Mouse (Mus musculus): ENCODE results near the gene Sik1. TPM values are rescaled to one million over a fixed set of nuclear protein-coding genes. Genes with fewer than 3 reads are reported as not detected.
A peak's percentile ranks its signal among the peaks of the same experiment; 100 is the strongest.

Sik1 gene
- polyA plus RNA-seq, 1 experiment from 2014 or later: 16.5 TPM

- no peak for ATAC-seq (ENCODE audit: low FRiP score)
- Histone ChIP-seq H3K27me3 (no peaks in the 10 kb centered on the region), H3K9me3 (replicated peaks) (no peaks in the 10 kb centered on the region), H3K4me3 (no peak overlapping the region), H3K4me2 (replicated peaks) (no peak overlapping the region), H3K27ac (no peak overlapping the region), H3K36me3 (peaks cover 56% of the 10 kb centered on the region), H3K9ac (no peak overlapping the region), H3K4me1 (peaks cover 27% of the 10 kb centered on the region)
- 90% methylated on average over 17 of the region's 17 CpGs for WGBS
Measured at GRCm38 (mm10) chr17:31850457-31850980, 5.1 kb downstream of the Sik1 start.

GRCm38 (mm10) chr17:31846970-31847369 is 8.6 kb downstream of the Sik1 start:
- Histone ChIP-seq H3K4me3 (no peak overlapping the region), H3K9ac (0 out of 2 replicates have a peak overlapping the region, but pooled peaks have one; percentile 8), H3K36me3 (peaks cover 73% of the 10 kb centered on the region), H3K4me2 (replicated peaks) (no peak overlapping the region), H3K4me1 (peaks cover 4% of the 10 kb centered on the region), H3K27ac (no peak overlapping the region), H3K9me3 (replicated peaks) (no peaks in the 10 kb centered on the region), H3K27me3 (no peaks in the 10 kb centered on the region)
- ATAC-seq (ENCODE audit: low FRiP score): no peak
- WGBS: 89% methylated on average over 13 of the region's 13 CpGs

- WGBS: 82% methylated on average over 9 of the region's 9 CpGs
- no peak for ATAC-seq (ENCODE audit: low FRiP score)
- H3K9me3 ChIP-seq (replicated peaks): no peaks in the 10 kb centered on the region
- peaks cover 73% of the 10 kb centered on the region for H3K36me3 ChIP-seq
- no peak overlapping the region for H3K4me3 ChIP-seq
- no peaks in the 10 kb centered on the region for H3K4me1 ChIP-seq
- H3K4me2 ChIP-seq (replicated peaks): no peak overlapping the region
- no peaks in the 10 kb centered on the region for H3K27me3 ChIP-seq
- no peak overlapping the region for H3K27ac ChIP-seq
- H3K9ac ChIP-seq: no peak overlapping the region
Measured at GRCm38 (mm10) chr17:31846352-31846751, 9.3 kb downstream of the Sik1 start.

- peaks cover 51% of the 10 kb centered on the region for H3K36me3 ChIP-seq
- no peaks in the 10 kb centered on the region for H3K9me3 ChIP-seq (replicated peaks)
- H3K4me1 ChIP-seq: 0 out of 2 replicates have a peak, but pooled peaks cover under 1% of the 10 kb centered on the region
- 87% methylated on average over 1 of the region's 1 CpGs for WGBS
- H3K4me2 ChIP-seq (replicated peaks): no peak overlapping the region
- no peak overlapping the region for H3K4me3 ChIP-seq
- no peak for ATAC-seq (ENCODE audit: low FRiP score)
- no peak overlapping the region for H3K9ac ChIP-seq
- H3K27me3 ChIP-seq: no peaks in the 10 kb centered on the region
- H3K27ac ChIP-seq: no peak overlapping the region
Measured at GRCm38 (mm10) chr17:31843891-31844290, 11.7 kb downstream of the Sik1 start.

GRCm38 (mm10) chr17:31842930-31843822 is 12.4 kb downstream of the Sik1 start:
- Histone ChIP-seq H3K27ac (no peak overlapping the region), H3K9me3 (replicated peaks) (no peaks in the 10 kb centered on the region), H3K4me3 (no peak overlapping the region), H3K36me3 (peaks cover 43% of the 10 kb centered on the region), H3K4me1 (0 out of 2 replicates have a peak, but pooled peaks cover 5% of the 10 kb centered on the region), H3K4me2 (replicated peaks) (no peak overlapping the region), H3K9ac (no peak overlapping the region), H3K27me3 (no peaks in the 10 kb centered on the region)
- 87% methylated on average over 12 of the region's 12 CpGs for WGBS
- no peak for ATAC-seq (ENCODE audit: low FRiP score)

- no peak for ATAC-seq (ENCODE audit: low FRiP score)
- no peak overlapping the region for H3K27ac ChIP-seq
- no peaks in the 10 kb centered on the region for H3K27me3 ChIP-seq
- no peak overlapping the region; the same call in 1 of the 2 replicates for H3K9ac ChIP-seq
- H3K36me3 ChIP-seq: peaks cover 32% of the 10 kb centered on the region
- 77% methylated on average over 18 of the region's 18 CpGs for WGBS
- H3K4me1 ChIP-seq: 0 out of 2 replicates have a peak, but pooled peaks cover 10% of the 10 kb centered on the region
- no peak overlapping the region for H3K4me3 ChIP-seq
- H3K9me3 ChIP-seq (replicated peaks): no peaks in the 10 kb centered on the region
- H3K4me2 ChIP-seq (replicated peaks): no peak overlapping the region
Measured at GRCm38 (mm10) chr17:31841842-31842611, 13.6 kb downstream of the Sik1 start.

- no peak for ATAC-seq (ENCODE audit: low FRiP score)
- no peak overlapping the region for H3K27ac ChIP-seq
- 73% methylated on average over 3 of the region's 3 CpGs for WGBS
- H3K36me3 ChIP-seq: peaks cover 26% of the 10 kb centered on the region
- no peak overlapping the region for H3K4me3 ChIP-seq
- H3K4me1 ChIP-seq: peaks cover 15% of the 10 kb centered on the region
- H3K9me3 ChIP-seq (replicated peaks): no peaks in the 10 kb centered on the region
- no peaks in the 10 kb centered on the region for H3K27me3 ChIP-seq
- no peak overlapping the region for H3K4me2 ChIP-seq (replicated peaks)
- no peak overlapping the region for H3K9ac ChIP-seq
Measured at GRCm38 (mm10) chr17:31841453-31841841, 14.2 kb downstream of the Sik1 start.

- H3K27ac ChIP-seq: no peak overlapping the region
- 68% methylated on average over 6 of the region's 6 CpGs for WGBS
- ATAC-seq (ENCODE audit: low FRiP score): no peak
- H3K9ac ChIP-seq: no peak overlapping the region
- peaks cover 16% of the 10 kb centered on the region for H3K4me1 ChIP-seq
- H3K4me2 ChIP-seq (replicated peaks): no peak overlapping the region
- no peaks in the 10 kb centered on the region for H3K9me3 ChIP-seq (replicated peaks)
- H3K27me3 ChIP-seq: no peaks in the 10 kb centered on the region
- peaks cover 17% of the 10 kb centered on the region for H3K36me3 ChIP-seq
- no peak overlapping the region for H3K4me3 ChIP-seq
Measured at GRCm38 (mm10) chr17:31840423-31841003, 15.1 kb downstream of the Sik1 start.

GRCm38 (mm10) chr17:31836772-31837171 is 18.8 kb downstream of the Sik1 start:
- Histone ChIP-seq H3K27me3 (no peaks in the 10 kb centered on the region), H3K4me1 (peaks cover 26% of the 10 kb centered on the region), H3K9ac (no peak overlapping the region), H3K4me3 (no peak overlapping the region), H3K36me3 (no peaks in the 10 kb centered on the region), H3K4me2 (replicated peaks) (no peak overlapping the region), H3K9me3 (replicated peaks) (no peaks in the 10 kb centered on the region), H3K27ac (no peak overlapping the region)
- no peak for ATAC-seq (ENCODE audit: low FRiP score)
- 67% methylated on average over 7 of the region's 7 CpGs for WGBS

GRCm38 (mm10) chr17:31836264-31836607 is 19.4 kb downstream of the Sik1 start:
- no peak for ATAC-seq (ENCODE audit: low FRiP score)
- no peaks in the 10 kb centered on the region for H3K36me3 ChIP-seq
- no peak overlapping the region for H3K27ac ChIP-seq
- peaks cover 27% of the 10 kb centered on the region for H3K4me1 ChIP-seq
- H3K9me3 ChIP-seq (replicated peaks): no peaks in the 10 kb centered on the region
- H3K4me2 ChIP-seq (replicated peaks): no peak overlapping the region
- 68% methylated on average over 2 of the region's 2 CpGs for WGBS
- H3K9ac ChIP-seq: no peak overlapping the region
- no peaks in the 10 kb centered on the region for H3K27me3 ChIP-seq
- H3K4me3 ChIP-seq: no peak overlapping the region

- WGBS: 95% methylated on average over 11 of the region's 11 CpGs
- no peak overlapping the region for H3K4me2 ChIP-seq (replicated peaks)
Measured at GRCm38 (mm10) chr17:31835528-31836263, 19.9 kb downstream of the Sik1 start.

More at GRCm38 (mm10) chr17:31835528-31836263, 19.9 kb downstream of the Sik1 start:
- Histone ChIP-seq H3K27me3 (no peaks in the 10 kb centered on the region), H3K36me3 (no peaks in the 10 kb centered on the region), H3K9ac (no peak overlapping the region), H3K9me3 (replicated peaks) (no peaks in the 10 kb centered on the region), H3K4me1 (peaks cover 27% of the 10 kb centered on the region), H3K4me3 (no peak overlapping the region), H3K27ac (no peak overlapping the region)
- no peak for ATAC-seq (ENCODE audit: low FRiP score)
